Mouse (Mus musculus) adrenal gland, postnatal 4 days (tissue): ENCODE data around the gene Pbp2. TPM values are rescaled to one million over a fixed set of nuclear protein-coding genes. Genes with fewer than 3 reads are reported as not detected.

Experiments
- DNase-seq, 2 experiments: peaks; one replicate each; pipeline ENCODE4 v3.0.0; 2021 to 2022; ENCODE audit warnings: low spot score in 2 of 2, mixed read lengths in 2 of 2
- total RNA-seq, 2 experiments: library from RNA; stranded (reverse); gene quantifications; 2 replicates each; pipeline ENCODE4 v1.2.3; 2021

Gene Pbp2
- total RNA-seq, 2 experiments from 2014 or later = not detected

GRCm38 (mm10) chr6:135260435-135260834 is 49.8 kb downstream of the Pbp2 start:
- DNase-seq = no peak

Other genes with a start within 250 kb of the Pbp2 start
- 1 to 10 TPM; 1.7 to 3.0 TPM for gene Gprc5a, start 244.8 kb downstream of the Pbp2 start, total RNA-seq
- gene Gprc5d, start 192.1 kb downstream of the Pbp2 start, total RNA-seq = not detected
- gene Fam234b, start 112.4 kb downstream of the Pbp2 start, total RNA-seq = 10 to 100 TPM; 40.8 to 44.7 TPM
- 10 to 100 TPM; 41.4 to 43.6 TPM for gene Hebp1, start 112.4 kb downstream of the Pbp2 start, total RNA-seq
- not detected for gene Gsg1, start 56.1 kb downstream of the Pbp2 start, total RNA-seq
- gene Emp1, start 52.1 kb upstream of the Pbp2 start, total RNA-seq = 100 to 1,000 TPM; 110 to 112 TPM